Mouse (Mus musculus) kidney, adult 2 months (tissue): ENCODE results near the gene Gadl1. TPM values are rescaled to one million over a fixed set of nuclear protein-coding genes. Genes with fewer than 3 reads are reported as not detected.

ENCODE experiments used
- DNase-seq: peaks from one replicate; pipeline ENCODE4 v3.0.0; 2021
- H3K27ac ChIP-seq: fragments of 200-500 bp; 2 replicates; pipeline ENCODE4 v1.5.1; 2012; ENCODE audit warnings: low read depth, low read length, control low read depth, inconsistent platforms; ENCODE audit not compliant: insufficient read depth
- H3K27me3 ChIP-seq: fragments of 200-500 bp; replicated peaks from 2 replicates; pipeline ENCODE4 v1.6.1; 2012; ENCODE audit warnings: mild to moderate bottlenecking, moderate library complexity, low read length, inconsistent platforms; ENCODE audit not compliant: control insufficient read depth, insufficient read depth
- H3K36me3 ChIP-seq: fragments of 200-500 bp; 2 replicates; pipeline ENCODE4 v1.6.1; 2012; ENCODE audit warnings: mild to moderate bottlenecking, moderate library complexity, low read length, inconsistent platforms; ENCODE audit not compliant: control insufficient read depth, insufficient read depth
- H3K4me1 ChIP-seq: fragments of 200-500 bp; 2 replicates; pipeline ENCODE4 v1.6.1; 2011; ENCODE audit warnings: low read length; ENCODE audit not compliant: control insufficient read depth, insufficient read depth
- H3K4me3 ChIP-seq: fragments of 200-500 bp; 2 replicates; pipeline ENCODE4 v1.5.1; 2011; ENCODE audit warnings: mild to moderate bottlenecking, low read depth, low read length, control low read depth; ENCODE audit not compliant: insufficient read depth
- CTCF ChIP-seq: fragments of 200-500 bp; conservative IDR thresholded peaks from 2 replicates; pipeline ENCODE4 v1.5.1; 2011; ENCODE audit warnings: low read depth, mild to moderate bottlenecking, control low read depth, low read length, moderate library complexity, mixed read lengths; ENCODE audit not compliant: insufficient read depth, insufficient read length
- POLR2A ChIP-seq: fragments of 200-500 bp; IDR thresholded peaks from one replicate; pipeline ENCODE4 v1.6.1; 2011; ENCODE audit warnings: low read depth, low read length, control low read depth
- WGBS: fragments of 180-500 bp; shearing (Covaris S2); methylation state at CpG from one replicate; pipeline ENCODE4 v1.1.7; 2018; 5-methylcytosine and 5-hydroxymethylcytosine counted together
- polyA plus RNA-seq: library from polyadenylated mRNA; depleted of rRNA; stranded (reverse); fragments of >200 nt; gene quantifications from 2 replicates; pipeline ENCODE4 v1.2.3, GENCODE M21; 2012

Gene Gadl1
- polyA plus RNA-seq, 1 experiment: not detected

DNA sequence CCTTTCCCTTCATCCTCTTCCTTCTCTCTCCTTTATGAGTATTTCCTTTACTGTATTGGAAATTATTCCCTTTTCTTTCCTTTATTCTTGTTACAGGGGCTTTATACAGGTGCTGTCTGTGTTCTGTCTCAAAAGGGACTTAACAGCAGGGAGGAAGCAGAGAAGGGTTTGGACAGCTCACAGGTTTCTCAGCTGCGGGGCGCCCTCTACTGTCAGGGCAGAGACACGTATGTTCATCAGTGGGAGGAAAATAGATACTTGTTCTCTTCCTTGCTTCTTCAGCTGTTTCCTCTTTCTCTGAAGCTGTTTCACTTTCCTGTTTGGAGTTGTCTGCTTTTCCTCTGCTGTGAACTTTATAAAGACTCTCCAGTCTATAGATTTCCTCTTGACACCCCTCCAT, 28.1 kb upstream of the Gadl1 start:
- Histone ChIP-seq H3K27ac (no peak overlapping the region), H3K36me3 (no peaks in the 10 kb centered on the region), H3K4me1 (no peaks in the 10 kb centered on the region), H3K27me3 (no peaks in the 10 kb centered on the region), H3K4me3 (no peak overlapping the region)
- peak; percentile 36 for DNase-seq
- TF ChIP-seq POLR2A (no peak), CTCF (peak; percentile 69)
- WGBS: 89% methylated on average over 3 of the region's 3 CpGs

DNA sequence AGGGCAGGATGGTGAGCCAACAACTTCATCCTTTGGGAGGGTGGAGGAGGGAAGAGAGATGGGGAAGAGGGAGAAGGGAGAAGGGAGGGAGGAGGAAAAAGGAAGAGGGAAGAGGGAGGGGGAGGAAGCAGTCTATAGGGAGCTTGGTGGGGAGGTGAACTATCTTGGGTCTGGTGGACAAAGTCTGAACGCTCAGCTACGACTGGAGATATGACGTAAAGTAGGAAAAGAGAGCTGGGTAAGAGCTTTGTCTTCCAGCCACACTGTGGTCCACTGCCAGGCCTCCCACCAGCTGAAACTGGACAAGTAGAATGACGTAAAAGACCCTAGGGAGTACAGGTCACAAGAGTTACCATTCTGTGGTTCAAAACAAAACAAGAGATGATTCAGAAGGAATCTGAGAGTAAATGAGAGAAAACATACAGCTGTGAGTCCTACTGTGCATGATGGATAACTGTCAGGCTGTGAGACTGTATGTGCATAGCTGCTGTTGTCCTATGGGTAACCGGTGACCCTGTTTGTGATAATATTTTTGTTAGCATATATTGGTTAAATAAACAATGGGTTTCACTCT, 26.5 kb upstream of the Gadl1 start:
- DNase-seq: no peak
- TF ChIP-seq CTCF (no peak), POLR2A (no peak)
- H3K27ac ChIP-seq: no peak overlapping the region
- H3K4me1 ChIP-seq: no peaks in the 10 kb centered on the region
- no peaks in the 10 kb centered on the region for H3K36me3 ChIP-seq
- H3K27me3 ChIP-seq: no peaks in the 10 kb centered on the region
- 66% methylated on average over 5 of the region's 5 CpGs for WGBS
- H3K4me3 ChIP-seq: no peak overlapping the region

GRCm38 (mm10) chr9:115883413-115883812, 25.8 kb upstream of the Gadl1 start:
- DNase-seq: no peak
- no peaks in the 10 kb centered on the region for H3K4me1 ChIP-seq
- TF ChIP-seq POLR2A (no peak), CTCF (no peak)

GRCm38 (mm10) chr9:115887571-115887970, 21.7 kb upstream of the Gadl1 start:
- H3K4me1 ChIP-seq: no peaks in the 10 kb centered on the region
- H3K27ac ChIP-seq: no peak overlapping the region
- TF ChIP-seq POLR2A (no peak), CTCF (no peak)
- no peaks in the 10 kb centered on the region for H3K27me3 ChIP-seq
- 80% methylated on average over 5 of the region's 5 CpGs for WGBS
- no peaks in the 10 kb centered on the region for H3K36me3 ChIP-seq
- no peak overlapping the region for H3K4me3 ChIP-seq
- DNase-seq: no peak

More at GRCm38 (mm10) chr9:115883413-115883812, 25.8 kb upstream of the Gadl1 start:
- Histone ChIP-seq H3K27ac (no peak overlapping the region), H3K36me3 (no peaks in the 10 kb centered on the region), H3K4me3 (no peak overlapping the region), H3K27me3 (no peaks in the 10 kb centered on the region)
- WGBS: 81% methylated on average over 5 of the region's 5 CpGs

DNA sequence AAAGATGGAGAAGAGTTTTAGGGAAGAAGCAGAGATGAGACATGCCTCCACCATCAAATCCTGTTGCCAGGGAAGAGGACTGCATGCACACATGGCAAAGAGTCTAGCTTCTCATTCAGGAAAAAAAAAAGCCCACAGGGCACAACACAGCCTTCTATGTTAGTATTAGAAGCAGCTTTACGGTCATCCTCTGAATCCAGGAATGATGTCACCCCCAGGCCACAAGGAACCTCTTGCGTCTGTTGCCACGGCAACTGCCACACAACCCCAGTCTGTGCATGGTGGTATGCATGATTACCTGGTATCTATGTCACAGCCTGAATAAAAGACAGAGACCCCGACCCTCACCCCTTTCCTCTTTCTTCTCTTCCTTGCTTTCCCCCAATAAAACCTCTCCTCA, 16.1 kb upstream of the Gadl1 start:
- TF ChIP-seq CTCF: no peak
- TF ChIP-seq POLR2A: no peak
- Histone ChIP-seq H3K4me3 (no peak overlapping the region), H3K4me1 (no peaks in the 10 kb centered on the region), H3K27ac (no peak overlapping the region), H3K36me3 (no peaks in the 10 kb centered on the region), H3K27me3 (no peaks in the 10 kb centered on the region)
- DNase-seq: no peak
- 86% methylated on average over 4 of the region's 4 CpGs for WGBS

GRCm38 (mm10) chr9:115893947-115894346, 15.3 kb upstream of the Gadl1 start:
- no peaks in the 10 kb centered on the region for H3K4me1 ChIP-seq
- 80% methylated on average over 10 of the region's 10 CpGs for WGBS
- DNase-seq: no peak
- no peaks in the 10 kb centered on the region for H3K36me3 ChIP-seq
- H3K27me3 ChIP-seq: no peaks in the 10 kb centered on the region
- H3K27ac ChIP-seq: no peak overlapping the region
- no peak overlapping the region for H3K4me3 ChIP-seq
- no peak for TF ChIP-seq CTCF

DNA sequence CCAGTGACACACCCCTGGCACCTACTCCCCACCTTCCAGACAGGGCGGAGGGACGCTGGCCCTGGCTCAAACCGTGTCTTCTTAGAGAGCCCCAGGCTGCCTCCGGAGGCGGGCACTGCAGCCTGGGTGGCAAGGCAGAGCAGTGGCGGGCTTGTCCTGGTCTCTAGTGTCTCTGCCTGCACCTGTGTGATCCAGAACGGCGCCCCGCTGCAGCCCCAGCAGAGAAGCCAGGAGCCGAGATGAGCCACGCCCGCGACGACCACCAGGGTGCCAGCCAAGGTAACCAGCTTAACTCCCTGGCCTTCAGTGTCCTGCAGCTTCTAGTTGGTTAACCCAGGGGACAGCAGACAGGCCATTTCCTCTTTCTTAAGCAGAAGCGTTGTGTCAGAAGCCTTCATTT, 930 bp upstream of the Gadl1 start:
- no peak for TF ChIP-seq CTCF
- no peak for TF ChIP-seq POLR2A
- WGBS: 14% methylated on average over 15 of the region's 15 CpGs
- Histone ChIP-seq H3K27ac (no peak overlapping the region), H3K36me3 (no peaks in the 10 kb centered on the region), H3K27me3 (no peaks in the 10 kb centered on the region), H3K4me3 (no peak overlapping the region), H3K4me1 (no peaks in the 10 kb centered on the region)
- DNase-seq: no peak
